Mouse (Mus musculus): ENCODE measurements around the gene Kcnj8.

GRCm38 (mm10) chr6:142529680-142530079, 41.7 kb downstream of the Kcnj8 start:
- TF ChIP-seq MXI1 (IDR thresholded peaks at IDR 0.05; ENCODE audit: low read depth, low read length) (no peak), USF1 (IDR thresholded peaks at IDR 0.05; ENCODE audit: low read depth, low read length) (no peak), ZNF384 (IDR thresholded peaks at IDR 0.05; ENCODE audit: low read depth, low read length) (no peak)

All from CH12.LX (cell line).